Mouse (Mus musculus): ENCODE results near the gene Fggy.

DNA sequence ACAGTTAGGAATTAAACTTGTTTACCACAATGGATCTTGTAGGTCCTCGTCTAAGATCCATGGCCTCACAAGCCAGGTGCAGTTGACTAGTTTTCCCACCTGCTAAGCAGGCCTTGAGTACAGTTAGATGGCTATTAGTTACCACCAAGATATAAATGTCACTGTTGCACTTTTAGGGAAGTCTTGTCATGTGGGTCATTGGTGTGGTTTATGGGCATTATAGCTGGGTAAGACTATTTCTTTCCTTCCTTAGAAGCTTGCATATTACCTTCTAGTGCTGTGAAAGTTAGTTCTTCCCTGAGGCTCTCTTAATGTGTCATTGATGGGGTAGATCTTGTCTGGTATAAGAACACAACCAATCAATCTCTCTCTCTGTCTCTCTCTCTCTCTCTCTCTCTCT, 152.4 kb downstream of the Fggy start:
- TF ChIP-seq POLR2A (IDR thresholded peaks at IDR 0.05; ENCODE audit: borderline replicate concordance, insufficient read depth, low read length) (no peak), CTCF (IDR thresholded peaks at IDR 0.05; ENCODE audit: borderline replicate concordance, insufficient read depth, low read depth, low read length) (no peak)
